Mouse (Mus musculus): ENCODE results near the gene Smarce1. TPM values are rescaled to one million over a fixed set of nuclear protein-coding genes. Genes with fewer than 3 reads are reported as not detected.

Gene Smarce1
- polyA plus RNA-seq, 1 experiment from 2014 or later: 192 TPM

DNA sequence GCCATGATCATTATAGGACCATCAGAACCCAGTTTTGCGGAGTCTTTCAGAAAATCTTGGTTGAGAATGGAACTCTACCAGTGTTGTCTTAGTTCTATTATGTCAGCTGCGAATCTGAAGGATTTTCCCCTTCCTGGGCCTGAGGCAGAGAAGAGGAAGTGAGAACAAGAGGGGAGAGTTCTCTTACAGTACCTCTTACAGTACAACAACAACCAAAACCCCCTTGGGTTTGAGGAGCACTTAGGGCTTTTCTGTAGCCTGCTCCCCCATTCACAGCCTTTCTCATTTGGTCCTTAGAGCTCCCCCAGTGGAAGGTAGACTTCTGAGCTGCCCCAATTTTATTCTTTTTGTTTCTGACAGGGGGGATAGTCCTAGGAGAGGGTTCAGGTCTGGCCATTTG, 44.0 kb downstream of the Smarce1 start:
- Histone ChIP-seq H3K4me3 (ENCODE audit: low read depth, low read length) (no peak overlapping the region), H3K9me3 (ENCODE audit: control insufficient read depth, low read length) (no peaks in the 10 kb centered on the region), H3K4me1 (ENCODE audit: control insufficient read depth, insufficient read depth, low read length) (no peaks in the 10 kb centered on the region; the same call in 1 of the 2 replicates), H3K36me3 (ENCODE audit: control insufficient read depth, insufficient read depth, low read length) (no peaks in the 10 kb centered on the region), H3K27me3 (ENCODE audit: control insufficient read depth, insufficient read depth, low read length) (no peaks in the 10 kb centered on the region), H3K27ac (ENCODE audit: low read depth, low read length) (no peak overlapping the region), H3K9ac (ENCODE audit: low read length) (no peak overlapping the region), H3K4me2 (ENCODE audit: low read depth) (no peak overlapping the region)
- WGBS: 82% methylated on average over 2 of the region's 2 CpGs
- ATAC-seq (ENCODE audit: insufficient read depth, low FRiP score, low TSS enrichment) (no peak), DNase-seq (ENCODE audit: low spot score) (no peak)

DNA sequence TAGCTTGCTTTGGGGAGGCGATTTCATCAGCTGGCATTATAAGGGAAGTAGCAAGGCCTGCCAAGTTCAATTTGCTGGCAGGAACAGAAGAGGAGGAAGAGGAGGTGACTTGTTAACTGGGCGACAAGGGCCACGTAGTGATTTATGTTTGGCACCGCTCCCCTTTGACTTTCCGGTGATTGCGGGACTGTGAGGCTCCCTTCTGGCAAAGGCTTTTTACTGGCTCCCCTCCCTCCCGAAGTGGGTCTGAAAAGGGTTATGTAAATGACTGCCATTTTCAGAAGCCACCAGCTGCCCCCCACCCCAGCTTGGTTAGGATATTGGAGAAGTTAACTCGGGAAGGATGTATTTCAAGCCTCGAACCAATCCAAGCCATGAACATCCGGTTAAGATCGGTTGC, 48.2 kb downstream of the Smarce1 start:
- Histone ChIP-seq H3K4me1 (ENCODE audit: control insufficient read depth, insufficient read depth, low read length) (no peaks in the 10 kb centered on the region; the same call in 1 of the 2 replicates), H3K9ac (ENCODE audit: low read length) (no peak overlapping the region), H3K27me3 (ENCODE audit: control insufficient read depth, insufficient read depth, low read length) (no peaks in the 10 kb centered on the region), H3K9me3 (ENCODE audit: control insufficient read depth, low read length) (no peaks in the 10 kb centered on the region), H3K36me3 (ENCODE audit: control insufficient read depth, insufficient read depth, low read length) (no peaks in the 10 kb centered on the region), H3K4me2 (ENCODE audit: low read depth) (no peak overlapping the region), H3K4me3 (ENCODE audit: low read depth, low read length) (no peak overlapping the region), H3K27ac (ENCODE audit: low read depth, low read length) (no peak overlapping the region)
- DNase-seq (ENCODE audit: low spot score) (peak; percentile 12), ATAC-seq (ENCODE audit: insufficient read depth, low FRiP score, low TSS enrichment) (no peak)
- WGBS: 55% methylated on average over 11 of the region's 11 CpGs

DNA sequence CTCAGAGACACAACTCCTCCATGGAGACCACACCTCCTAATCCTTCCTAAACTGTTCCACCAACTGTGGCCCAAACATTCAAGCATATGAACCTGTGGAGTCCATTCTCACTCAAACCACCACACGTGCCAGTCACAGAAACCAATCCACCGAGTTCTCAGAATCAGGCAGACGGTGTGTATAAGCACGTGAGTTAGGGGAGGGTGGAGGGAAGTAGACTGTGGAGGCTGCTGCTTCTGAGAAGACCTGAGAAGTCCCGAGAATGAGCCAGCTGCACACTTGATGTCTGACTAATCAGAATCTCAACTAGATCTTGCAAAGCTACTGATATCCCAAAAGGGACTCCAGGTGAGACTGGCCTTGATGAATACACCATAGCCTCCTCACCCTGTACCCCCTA, 50.7 kb downstream of the Smarce1 start:
- no peaks in the 10 kb centered on the region; the same call in 1 of the 2 replicates for H3K4me1 ChIP-seq (ENCODE audit: control insufficient read depth, insufficient read depth, low read length)
- no peak for ATAC-seq (ENCODE audit: insufficient read depth, low FRiP score, low TSS enrichment)
- WGBS: 89% methylated on average over 5 of the region's 5 CpGs

DNA sequence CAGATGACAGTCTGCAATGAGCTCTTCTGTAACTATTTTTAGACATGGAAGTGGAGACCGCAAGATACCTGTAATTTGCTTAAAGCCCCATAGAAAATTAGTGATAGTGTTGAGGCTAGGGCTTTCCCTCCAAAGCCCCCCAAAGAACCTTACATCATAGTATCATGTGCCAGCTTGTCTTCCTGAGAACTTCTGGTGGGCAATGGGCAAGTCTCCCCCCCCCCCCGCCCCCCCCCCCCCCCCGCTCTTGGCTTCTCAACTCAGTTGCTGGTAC, 53.0 kb downstream of the Smarce1 start:
- no peak overlapping the region for H3K9ac ChIP-seq (ENCODE audit: low read length)
- H3K9me3 ChIP-seq (ENCODE audit: control insufficient read depth, low read length): no peaks in the 10 kb centered on the region
- H3K27ac ChIP-seq (ENCODE audit: low read depth, low read length): no peak overlapping the region
- ATAC-seq (ENCODE audit: insufficient read depth, low FRiP score, low TSS enrichment) (no peak), DNase-seq (ENCODE audit: low spot score) (no peak)
- H3K4me2 ChIP-seq (ENCODE audit: low read depth): no peak overlapping the region
- H3K4me1 ChIP-seq (ENCODE audit: control insufficient read depth, insufficient read depth, low read length): no peaks in the 10 kb centered on the region; the same call in 1 of the 2 replicates
- H3K4me3 ChIP-seq (ENCODE audit: low read depth, low read length): no peak overlapping the region
- 50% methylated on average over 2 of the region's 3 CpGs for WGBS
- H3K36me3 ChIP-seq (ENCODE audit: control insufficient read depth, insufficient read depth, low read length): no peaks in the 10 kb centered on the region
- no peaks in the 10 kb centered on the region for H3K27me3 ChIP-seq (ENCODE audit: control insufficient read depth, insufficient read depth, low read length)

More for the DNA sequence above, 50.7 kb downstream of the Smarce1 start:
- no peak overlapping the region for H3K4me2 ChIP-seq (ENCODE audit: low read depth)
- DNase-seq (ENCODE audit: low spot score): no peak
- H3K9ac ChIP-seq (ENCODE audit: low read length): no peak overlapping the region
- H3K36me3 ChIP-seq (ENCODE audit: control insufficient read depth, insufficient read depth, low read length): no peaks in the 10 kb centered on the region
- H3K27me3 ChIP-seq (ENCODE audit: control insufficient read depth, insufficient read depth, low read length): no peaks in the 10 kb centered on the region
- H3K9me3 ChIP-seq (ENCODE audit: control insufficient read depth, low read length): no peaks in the 10 kb centered on the region
- no peak overlapping the region for H3K27ac ChIP-seq (ENCODE audit: low read depth, low read length)
- H3K4me3 ChIP-seq (ENCODE audit: low read depth, low read length): no peak overlapping the region

DNA sequence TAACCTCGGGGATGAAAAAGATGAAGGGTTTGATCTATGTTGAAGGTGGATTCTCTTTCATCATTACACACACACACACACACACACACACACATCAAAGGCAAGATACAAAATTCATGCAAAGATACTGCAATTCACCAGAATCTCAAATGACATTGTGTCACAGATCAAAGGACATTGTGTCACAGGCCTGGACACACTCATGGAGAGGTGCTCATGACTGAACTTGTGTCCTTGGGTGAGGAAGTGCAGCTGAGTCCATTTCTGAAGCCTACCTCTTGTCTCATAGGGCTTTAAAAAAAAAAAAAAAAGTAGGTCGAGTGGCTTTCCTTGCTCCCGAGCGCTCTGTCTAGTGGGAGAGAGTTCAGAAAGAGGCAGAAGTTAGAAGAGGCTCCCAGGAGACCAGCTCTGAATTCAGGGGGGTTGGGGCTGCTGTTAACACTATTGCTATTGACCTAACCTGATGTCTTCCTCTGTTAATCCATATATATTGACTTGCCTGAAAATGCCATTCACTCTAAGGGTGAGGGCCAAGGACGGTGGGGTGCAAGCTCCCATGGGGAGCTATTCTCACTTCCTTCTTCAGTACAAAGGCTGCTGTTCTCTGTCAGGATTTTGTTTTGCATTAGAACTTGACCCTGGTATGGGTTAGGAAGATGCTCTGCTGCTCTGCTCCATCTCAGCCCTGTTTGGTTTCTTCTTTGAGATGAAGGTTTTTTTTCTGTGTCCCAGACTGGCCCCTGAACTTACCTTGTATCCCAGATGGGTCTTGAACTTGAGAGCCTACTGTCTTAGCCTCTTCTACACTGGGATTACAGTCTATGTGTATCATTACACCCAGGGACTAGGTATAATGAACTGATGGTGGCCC, 53.5 kb downstream of the Smarce1 start:
- Histone ChIP-seq H3K9me3 (ENCODE audit: control insufficient read depth, low read length) (no peaks in the 10 kb centered on the region), H3K36me3 (ENCODE audit: control insufficient read depth, insufficient read depth, low read length) (no peaks in the 10 kb centered on the region), H3K4me3 (ENCODE audit: low read depth, low read length) (no peak overlapping the region), H3K27me3 (ENCODE audit: control insufficient read depth, insufficient read depth, low read length) (no peaks in the 10 kb centered on the region), H3K27ac (ENCODE audit: low read depth, low read length) (no peak overlapping the region), H3K4me2 (ENCODE audit: low read depth) (no peak overlapping the region), H3K9ac (ENCODE audit: low read length) (no peak overlapping the region), H3K4me1 (ENCODE audit: control insufficient read depth, insufficient read depth, low read length) (no peaks in the 10 kb centered on the region)
- DNase-seq (ENCODE audit: low spot score) (no peak), ATAC-seq (ENCODE audit: insufficient read depth, low FRiP score, low TSS enrichment) (no peak)
- 75% methylated on average over 5 of the region's 5 CpGs for WGBS

DNA sequence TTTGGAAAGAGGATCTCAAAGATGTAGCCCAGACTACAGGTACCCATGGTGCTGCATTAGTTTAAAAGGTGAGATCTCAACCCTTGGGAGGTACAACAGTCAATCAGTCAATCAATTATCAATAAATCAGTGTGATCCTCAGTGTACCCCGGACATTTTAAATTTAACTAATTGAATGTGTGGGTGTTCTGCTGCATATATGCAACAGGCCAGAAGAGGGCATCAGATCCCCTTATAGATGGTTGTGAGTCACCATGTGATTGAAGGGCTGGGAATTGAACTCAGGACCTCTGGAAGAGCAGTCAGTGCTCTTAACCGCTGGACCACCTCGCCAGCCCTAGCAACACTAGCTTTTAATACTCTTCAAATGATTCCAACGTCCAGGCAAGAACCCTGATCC, 58.8 kb downstream of the Smarce1 start:
- no peak for DNase-seq (ENCODE audit: low spot score)
- Histone ChIP-seq H3K27me3 (ENCODE audit: control insufficient read depth, insufficient read depth, low read length) (no peaks in the 10 kb centered on the region), H3K9ac (ENCODE audit: low read length) (no peak overlapping the region), H3K4me3 (ENCODE audit: low read depth, low read length) (no peak overlapping the region), H3K27ac (ENCODE audit: low read depth, low read length) (no peak overlapping the region), H3K36me3 (ENCODE audit: control insufficient read depth, insufficient read depth, low read length) (no peaks in the 10 kb centered on the region), H3K4me1 (ENCODE audit: control insufficient read depth, insufficient read depth, low read length) (no peaks in the 10 kb centered on the region), H3K9me3 (ENCODE audit: control insufficient read depth, low read length) (no peaks in the 10 kb centered on the region), H3K4me2 (ENCODE audit: low read depth) (no peak overlapping the region)
- ATAC-seq (ENCODE audit: insufficient read depth, low FRiP score, low TSS enrichment): no peak
- 79% methylated on average over 4 of the region's 4 CpGs for WGBS

DNA sequence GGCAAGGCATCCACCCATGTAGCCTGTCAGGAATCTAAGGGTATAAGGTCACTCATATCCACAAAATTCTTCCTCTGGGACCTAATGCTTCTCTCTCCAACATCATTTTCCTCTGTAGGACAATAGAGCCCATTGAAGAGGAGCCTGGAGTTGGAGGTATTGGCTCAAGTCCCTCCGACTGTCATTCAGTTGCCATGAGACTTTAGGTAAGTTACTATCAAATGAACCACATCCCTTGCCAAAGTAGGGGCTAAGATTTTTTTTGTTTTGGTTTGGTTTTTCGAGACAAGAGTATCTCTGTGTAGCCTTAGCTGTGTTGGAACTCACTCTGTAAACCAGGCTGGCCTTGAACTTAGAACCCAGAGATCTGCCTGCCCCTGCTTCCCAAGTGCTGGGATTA, 59.4 kb downstream of the Smarce1 start:
- Histone ChIP-seq H3K9me3 (ENCODE audit: control insufficient read depth, low read length) (no peaks in the 10 kb centered on the region), H3K4me2 (ENCODE audit: low read depth) (no peak overlapping the region), H3K4me3 (ENCODE audit: low read depth, low read length) (no peak overlapping the region), H3K27ac (ENCODE audit: low read depth, low read length) (no peak overlapping the region), H3K9ac (ENCODE audit: low read length) (no peak overlapping the region), H3K4me1 (ENCODE audit: control insufficient read depth, insufficient read depth, low read length) (no peaks in the 10 kb centered on the region), H3K36me3 (ENCODE audit: control insufficient read depth, insufficient read depth, low read length) (no peaks in the 10 kb centered on the region), H3K27me3 (ENCODE audit: control insufficient read depth, insufficient read depth, low read length) (no peaks in the 10 kb centered on the region)
- ATAC-seq (ENCODE audit: insufficient read depth, low FRiP score, low TSS enrichment) (no peak), DNase-seq (ENCODE audit: low spot score) (no peak)
- WGBS: 78% methylated on average over 2 of the region's 2 CpGs

DNA sequence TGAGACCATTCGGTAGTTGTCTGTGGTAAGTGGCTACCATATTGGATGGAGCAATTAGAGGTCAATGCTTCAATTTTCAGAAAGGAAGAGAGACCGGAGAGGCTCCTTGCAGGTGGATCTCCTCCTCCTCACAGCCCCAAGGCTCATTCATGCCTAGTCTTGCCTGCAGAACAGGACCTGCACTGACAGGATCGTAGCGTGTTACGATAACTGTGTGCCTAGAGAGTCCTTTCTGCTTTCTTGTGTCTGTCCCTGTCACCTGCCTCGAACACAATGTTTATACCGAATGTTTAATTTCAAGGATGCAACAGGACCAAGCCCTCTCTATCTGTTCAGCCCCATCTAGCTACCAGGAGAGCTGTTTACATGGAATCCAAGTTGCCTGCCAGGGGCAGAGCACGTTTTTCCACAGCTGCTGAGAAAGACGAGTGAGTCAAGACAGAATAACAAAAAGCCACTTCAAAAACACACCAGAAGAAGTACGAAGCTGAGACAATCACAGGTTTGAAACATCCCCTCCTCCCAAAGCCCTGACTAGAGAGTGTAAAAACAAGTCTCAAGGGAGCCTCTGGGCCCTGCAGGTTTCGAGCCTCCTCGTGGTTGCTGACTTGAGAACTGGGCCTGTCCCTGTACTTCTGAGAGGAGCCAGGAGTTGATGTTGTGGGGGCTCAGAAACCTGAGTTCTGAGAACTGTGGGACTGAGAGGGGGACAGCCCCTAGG, 60.1 kb downstream of the Smarce1 start:
- ATAC-seq (ENCODE audit: insufficient read depth, low FRiP score, low TSS enrichment) (no peak), DNase-seq (ENCODE audit: low spot score) (no peak)
- Histone ChIP-seq H3K36me3 (ENCODE audit: control insufficient read depth, insufficient read depth, low read length) (no peaks in the 10 kb centered on the region), H3K4me1 (ENCODE audit: control insufficient read depth, insufficient read depth, low read length) (no peaks in the 10 kb centered on the region), H3K27ac (ENCODE audit: low read depth, low read length) (no peak overlapping the region), H3K4me2 (ENCODE audit: low read depth) (no peak overlapping the region), H3K9me3 (ENCODE audit: control insufficient read depth, low read length) (no peaks in the 10 kb centered on the region), H3K9ac (ENCODE audit: low read length) (no peak overlapping the region), H3K27me3 (ENCODE audit: control insufficient read depth, insufficient read depth, low read length) (no peaks in the 10 kb centered on the region), H3K4me3 (ENCODE audit: low read depth, low read length) (no peak overlapping the region)
- WGBS: 78% methylated on average over 12 of the region's 12 CpGs

DNA sequence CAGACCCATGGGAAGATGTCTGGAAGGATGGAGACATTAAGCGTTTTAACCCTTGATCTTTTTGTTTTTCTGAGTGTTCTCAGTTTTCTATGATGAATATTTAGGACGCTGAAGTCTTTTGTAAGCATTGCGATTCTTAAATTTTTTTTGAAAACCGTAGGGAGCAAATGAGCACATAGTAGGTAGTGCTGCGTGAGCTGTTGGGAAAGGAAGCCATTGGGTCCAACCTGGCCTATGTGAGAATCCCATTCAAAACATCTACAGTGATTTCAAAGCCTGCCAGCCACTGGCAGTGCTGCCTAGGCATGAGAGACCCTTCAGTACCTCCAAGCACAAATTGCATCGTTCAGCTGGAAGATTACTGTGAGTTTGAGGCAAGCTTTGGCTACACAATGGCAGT, 60.8 kb downstream of the Smarce1 start:
- Histone ChIP-seq H3K4me2 (ENCODE audit: low read depth) (no peak overlapping the region), H3K27ac (ENCODE audit: low read depth, low read length) (no peak overlapping the region), H3K9me3 (ENCODE audit: control insufficient read depth, low read length) (no peaks in the 10 kb centered on the region), H3K27me3 (ENCODE audit: control insufficient read depth, insufficient read depth, low read length) (no peaks in the 10 kb centered on the region), H3K9ac (ENCODE audit: low read length) (no peak overlapping the region), H3K4me1 (ENCODE audit: control insufficient read depth, insufficient read depth, low read length) (no peaks in the 10 kb centered on the region), H3K36me3 (ENCODE audit: control insufficient read depth, insufficient read depth, low read length) (no peaks in the 10 kb centered on the region), H3K4me3 (ENCODE audit: low read depth, low read length) (no peak overlapping the region)
- DNase-seq (ENCODE audit: low spot score): no peak
- 93% methylated on average over 6 of the region's 6 CpGs for WGBS
- ATAC-seq (ENCODE audit: insufficient read depth, low FRiP score, low TSS enrichment): no peak
